Mouse (Mus musculus) ZHBTc4 (cell line): ENCODE data around the gene Il17d.

Experiments
- DNase-seq: peaks from one replicate; pipeline ENCODE4 v3.0.0-alpha.2; 2011; ENCODE audit warnings: low read depth, low spot score

Gene Il17d

GRCm38 (mm10) chr14:57534961-57535360 is 10.4 kb downstream of the Il17d start:
- DNase-seq = no peak

GRCm38 (mm10) chr14:57535646-57536045 is 11.1 kb downstream of the Il17d start:
- DNase-seq = no peak

GRCm38 (mm10) chr14:57536820-57537219 is 12.2 kb downstream of the Il17d start:
- no peak for DNase-seq

- peak; percentile 89 for DNase-seq
Measured at GRCm38 (mm10) chr14:57537261-57538015, 12.9 kb downstream of the Il17d start.

- no peak for DNase-seq
Measured at GRCm38 (mm10) chr14:57540683-57541082, 16.1 kb downstream of the Il17d start.

- peak; percentile 65 for DNase-seq
Measured at GRCm38 (mm10) chr14:57542231-57542630, 17.7 kb downstream of the Il17d start.

GRCm38 (mm10) chr14:57543420-57544039 is 19.0 kb downstream of the Il17d start:
- no peak for DNase-seq

GRCm38 (mm10) chr14:57545526-57545925 is 20.9 kb downstream of the Il17d start:
- DNase-seq = peak; percentile 47

- no peak for DNase-seq
Measured at GRCm38 (mm10) chr14:57546131-57546530, 21.6 kb downstream of the Il17d start.

GRCm38 (mm10) chr14:57546557-57547021 is 22.0 kb downstream of the Il17d start:
- DNase-seq = peak; percentile 46

- DNase-seq = no peak
Measured at GRCm38 (mm10) chr14:57547062-57547461, 22.5 kb downstream of the Il17d start.

- DNase-seq = no peak
Measured at GRCm38 (mm10) chr14:57552945-57553344, 28.4 kb downstream of the Il17d start.

GRCm38 (mm10) chr14:57554434-57554833 is 29.9 kb downstream of the Il17d start:
- peak; percentile 74 for DNase-seq

GRCm38 (mm10) chr14:57555471-57556070 is 31.0 kb downstream of the Il17d start:
- no peak for DNase-seq

GRCm38 (mm10) chr14:57556922-57557321 is 32.3 kb downstream of the Il17d start:
- no peak for DNase-seq

- DNase-seq = no peak
Measured at GRCm38 (mm10) chr14:57565626-57566025, 41.0 kb downstream of the Il17d start.

- peak; percentile 96 for DNase-seq
Measured at GRCm38 (mm10) chr14:57571155-57572133, 46.9 kb downstream of the Il17d start, which contains the start of gene Eef1akmt1. Gene Eef1akmt1, minus strand, starts transcription at chr14:57571612.

GRCm38 (mm10) chr14:57574792-57575587 is 50.4 kb downstream of the Il17d start:
- DNase-seq = no peak

- DNase-seq = no peak
Measured at GRCm38 (mm10) chr14:57576364-57577060, 51.9 kb downstream of the Il17d start.

- DNase-seq = no peak
Measured at GRCm38 (mm10) chr14:57591830-57592229, 67.3 kb downstream of the Il17d start.
